Mouse (Mus musculus) effector memory CD4-positive, alpha-beta T cell, adult 7 months (primary cell): Measurements from ENCODE around the gene Prmt3. TPM values are rescaled to one million over a fixed set of nuclear protein-coding genes. Genes with fewer than 3 reads are reported as not detected.

Experiments used
- polyA plus RNA-seq: library from polyadenylated mRNA; unstranded; fragments of 100-300 nt; shearing (Covaris generic); gene quantifications from one replicate; pipeline ENCODE4 v1.2.1, GENCODE M21; 2017

The Prmt3 gene
- 55.0 TPM for polyA plus RNA-seq

DNA sequence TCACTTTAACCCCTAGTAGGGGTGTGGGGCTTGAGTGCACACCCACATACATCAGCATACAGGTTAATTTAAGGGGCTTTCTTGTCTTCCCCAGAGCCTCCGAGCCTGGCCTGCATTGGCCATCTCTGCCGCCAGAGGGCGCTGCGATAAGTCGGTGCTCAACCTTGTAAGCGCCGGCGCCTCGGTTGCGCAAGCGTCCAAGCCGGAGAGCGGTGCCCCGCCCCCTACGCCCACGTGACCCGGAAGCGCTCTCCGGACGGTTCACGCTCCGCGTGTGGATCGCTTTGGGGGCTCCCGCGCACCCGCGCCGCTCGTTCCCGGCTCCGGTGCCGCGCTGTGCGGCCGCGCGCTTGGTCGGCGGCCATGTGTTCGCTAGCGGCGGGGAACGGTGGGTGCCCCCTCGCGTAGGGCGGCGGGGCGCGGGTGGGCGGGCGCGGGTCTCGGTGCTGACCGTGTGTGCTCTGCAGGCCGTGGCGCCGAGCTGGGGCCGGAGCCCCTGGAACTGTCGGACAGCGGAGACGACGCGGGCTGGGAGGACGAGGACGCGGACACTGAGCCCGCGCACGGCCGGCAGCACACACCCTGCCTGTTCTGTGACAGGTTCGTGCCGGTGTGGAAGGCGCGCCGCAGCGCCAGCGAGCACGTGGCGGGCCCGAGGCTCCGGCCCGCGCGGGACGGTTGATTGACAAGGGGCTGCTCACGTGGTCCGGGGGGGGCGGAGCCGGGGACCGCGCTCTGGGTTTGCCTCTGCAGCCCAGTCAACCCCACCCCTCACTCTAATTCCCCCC lies at the start of gene Prmt3:
Gene Prmt3 (plus strand): TSS at position 233 of the 788 bp plus-strand sequence.

DNA sequence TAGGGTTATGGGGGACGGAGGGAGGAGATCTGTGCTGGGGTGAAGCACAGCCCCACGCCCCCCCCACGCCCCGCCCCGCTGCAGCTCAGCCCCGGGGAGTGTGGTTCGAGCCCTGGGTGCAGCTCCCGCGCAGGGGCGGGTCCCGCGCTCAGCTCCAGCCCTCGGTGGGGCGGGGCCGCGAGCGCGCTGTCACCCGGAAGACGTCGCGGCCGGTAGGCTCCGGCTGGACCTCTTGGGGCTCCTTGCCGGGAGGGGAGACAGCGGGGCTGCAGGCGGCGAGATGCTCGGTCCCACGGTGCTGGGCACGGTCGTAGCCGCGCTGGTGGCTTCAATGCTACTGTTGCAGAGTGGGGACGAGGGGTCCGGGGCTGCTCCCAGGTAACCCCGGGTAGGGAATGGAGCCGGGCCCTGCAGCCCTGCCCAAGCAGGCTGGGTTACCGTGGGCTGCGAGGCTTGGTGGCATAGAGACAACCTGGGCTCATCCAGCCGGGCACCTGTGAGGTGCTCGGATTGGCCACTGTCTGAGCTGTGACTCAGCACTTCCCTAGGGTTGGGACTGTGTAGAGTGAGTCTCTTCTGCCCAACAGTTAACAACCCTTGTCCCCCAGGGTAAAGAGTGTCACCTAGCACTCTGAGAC lies 19.1 kb upstream of the Prmt3 start, which contains the start of gene Htatip2:
Gene Htatip2 (plus strand): TSS at position 182 of the 638 bp plus-strand sequence.

Other genes starting within 250 kb of the Prmt3 start
- gene Dbx1, start 141.5 kb upstream of the Prmt3 start, polyA plus RNA-seq = 0.24 TPM
- gene Htatip2, start 19.2 kb upstream of the Prmt3 start, polyA plus RNA-seq = 26.9 TPM
- 0.26 TPM for gene Slc6a5, start 131.8 kb downstream of the Prmt3 start, polyA plus RNA-seq
- gene Nell1, start 196.5 kb downstream of the Prmt3 start, polyA plus RNA-seq = 0.16 TPM